Mouse (Mus musculus) erythroblast, embryonic 14.5 days (primary cell): ENCODE measurements around the gene Hoxc9.

Experiments used
- GATA1 ChIP-seq: IDR thresholded peaks from 2 replicates; pipeline ENCODE4 v1.6.1; 2012; ENCODE audit warnings: low read length, inconsistent platforms, mixed read lengths
- TAL1 ChIP-seq: IDR thresholded peaks from 3 replicates; pipeline ENCODE4 v1.6.1; 2012; ENCODE audit warnings: low read length, inconsistent platforms, mixed read lengths

- TF ChIP-seq TAL1 (no peak), GATA1 (no peak)
Observed at GRCm38 (mm10) chr15:103028916-103029512, 52.8 kb downstream of the Hoxc9 start.
